Mouse (Mus musculus): ENCODE results near the gene Pgk2.

Gene Pgk2

DNA sequence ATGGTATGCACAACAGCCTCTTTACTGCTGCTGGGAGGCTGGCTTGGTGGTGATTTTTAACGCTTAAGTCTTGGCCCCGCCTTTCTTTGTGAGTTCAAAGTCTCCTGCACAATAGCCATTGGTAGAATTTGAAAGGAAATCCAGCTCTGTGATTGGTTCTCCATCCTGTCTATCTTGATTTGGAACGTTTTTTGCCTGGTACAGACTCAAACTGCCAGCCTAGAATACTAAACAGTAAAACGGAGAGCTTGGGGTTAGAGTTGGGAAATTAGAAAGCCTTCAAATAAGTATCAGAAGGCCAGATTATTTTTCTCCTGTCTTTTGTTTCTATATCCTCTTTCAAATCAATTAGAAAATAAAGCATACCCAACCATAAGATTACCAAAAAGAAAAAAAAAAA is at the start of gene Pgk2:
TSS of gene Pgk2 (minus strand) at position 101 of the 400 bp plus-strand sequence.
- TF ChIP-seq GATA4 (IDR thresholded peaks at IDR 0.05; ENCODE audit: insufficient replicate concordance, low read length) = no peak

DNA sequence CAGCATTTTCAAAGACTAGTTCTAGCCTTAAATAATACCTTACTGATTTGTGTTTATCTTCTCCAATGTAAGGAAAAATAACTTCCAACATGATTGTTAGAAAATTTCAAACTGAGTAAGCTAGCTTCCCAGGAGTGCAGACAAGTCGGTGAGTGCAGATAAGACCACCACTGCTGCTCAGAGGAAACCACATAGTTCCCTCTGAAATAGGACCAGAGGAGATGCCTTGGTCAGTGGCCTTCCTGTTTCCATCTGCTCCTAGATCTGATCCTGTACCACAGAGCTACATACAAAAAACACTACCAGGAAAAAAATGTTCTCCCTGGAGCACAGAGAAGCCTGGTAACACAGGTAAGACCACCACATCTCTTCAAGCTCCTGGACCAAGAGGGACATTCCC is 44.0 kb upstream of the Pgk2 start:
- TF ChIP-seq GATA4 (IDR thresholded peaks at IDR 0.05; ENCODE audit: insufficient replicate concordance, low read length) = no peak

DNA sequence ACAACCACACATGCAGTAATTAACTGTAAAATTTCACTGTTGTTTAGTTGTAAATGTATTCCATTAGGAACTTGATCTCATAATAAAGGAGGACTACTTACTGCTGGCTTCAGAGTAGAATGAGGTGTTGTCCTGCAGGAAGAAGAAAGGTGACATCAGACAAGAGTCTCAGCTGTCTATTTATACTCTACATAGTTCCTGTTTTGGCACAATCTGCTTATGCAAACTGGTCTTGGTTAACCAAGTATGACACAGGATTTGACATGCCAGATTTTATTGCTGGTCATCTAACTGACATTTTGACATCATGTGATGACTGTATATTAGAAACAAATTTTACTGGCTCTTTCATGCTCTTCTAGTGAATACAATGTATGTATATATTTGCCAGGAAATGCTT is 33.7 kb upstream of the Pgk2 start, which contains the start of gene Crisp3:
TSS of gene Crisp3 (minus strand) at position 154 of the 400 bp plus-strand sequence.
- TF ChIP-seq GATA4 (IDR thresholded peaks at IDR 0.05; ENCODE audit: insufficient replicate concordance, low read length) = no peak
